Mouse (Mus musculus) hindbrain, postnatal 0 days (tissue): ENCODE data around the gene Prtn3. TPM values are rescaled to one million over a fixed set of nuclear protein-coding genes. Genes with fewer than 3 reads are reported as not detected.

Source experiments
- ATAC-seq: fragments of 200-750 bp; cut with Nextera tagmentation; 2 replicates; pipeline ENCODE4 v1.8.0; 2017; ENCODE audit warnings: mild to moderate bottlenecking, moderate TSS enrichment, moderate library complexity
- DNase-seq: peaks from one replicate; pipeline ENCODE4 v3.0.0-alpha.2; 2015; ENCODE audit warnings: low spot score
- H3K27ac ChIP-seq: fragments of 300-500 bp; sonication (generic); 2 replicates; pipeline ENCODE4 v1.5.1; 2014; ENCODE audit warnings: mild to moderate bottlenecking
- H3K27me3 ChIP-seq: fragments of 300-500 bp; sonication (generic); 2 replicates; pipeline ENCODE4 v1.6.1; 2014; ENCODE audit warnings: low read length, mixed read lengths; ENCODE audit not compliant: insufficient read depth
- H3K36me3 ChIP-seq: fragments of 300-500 bp; sonication (generic); 2 replicates; pipeline ENCODE4 v1.6.1; 2014; ENCODE audit warnings: low read length, mixed read lengths; ENCODE audit not compliant: insufficient read depth
- H3K4me1 ChIP-seq: fragments of 300-500 bp; sonication (generic); 2 replicates; pipeline ENCODE4 v1.6.1; 2014; ENCODE audit warnings: antibody characterized with exemption, low read length, mixed read lengths; ENCODE audit not compliant: insufficient read depth
- H3K4me2 ChIP-seq: fragments of 300-500 bp; sonication (generic); 2 replicates; pipeline ENCODE4 v1.6.1; 2014; ENCODE audit warnings: low read depth, mild to moderate bottlenecking, low read length, moderate library complexity, mixed read lengths
- H3K4me3 ChIP-seq: fragments of 300-500 bp; sonication (generic); 2 replicates; pipeline ENCODE4 v1.5.1; 2014; ENCODE audit warnings: low read length
- H3K9ac ChIP-seq: fragments of 300-500 bp; sonication (generic); replicated peaks from 2 replicates; pipeline ENCODE4 v1.6.1; 2014; ENCODE audit warnings: mild to moderate bottlenecking, low read length, moderate library complexity, mixed read lengths
- H3K9me3 ChIP-seq: fragments of 300-500 bp; sonication (generic); 2 replicates; pipeline ENCODE4 v1.6.1; 2016; ENCODE audit warnings: low read length, mixed read lengths
- CTCF ChIP-seq: IDR thresholded peaks from 2 replicates; pipeline ENCODE4 v1.5.1; 2016; ENCODE audit warnings: antibody characterized with exemption, control low read depth, low read depth
- WGBS: fragments of 180-500 bp; shearing (Covaris S2); extraction: QIAGEN DNeasy Blood & Tissue Kit; methylation state at CpG from one replicate; pipeline ENCODE4 v1.1.7; 2014; 5-methylcytosine and 5-hydroxymethylcytosine counted together
- polyA plus RNA-seq: library from polyadenylated mRNA; unstranded; fragments of >200 nt; fragmentation: Nextera tagmentation; extraction: Ambion mirVana; gene quantifications from 2 replicates; pipeline ENCODE4 v1.2.1, GENCODE M21; 2015
- total RNA-seq: library from RNA; depleted of rRNA; stranded (reverse); fragments of >200 nt; gene quantifications from 2 replicates; pipeline ENCODE4 v1.2.3, GENCODE M21; 2014

Gene Prtn3
- total and polyA plus RNA-seq, 2 experiments from 2014 or later: 9.4 to 11.8 TPM

DNA sequence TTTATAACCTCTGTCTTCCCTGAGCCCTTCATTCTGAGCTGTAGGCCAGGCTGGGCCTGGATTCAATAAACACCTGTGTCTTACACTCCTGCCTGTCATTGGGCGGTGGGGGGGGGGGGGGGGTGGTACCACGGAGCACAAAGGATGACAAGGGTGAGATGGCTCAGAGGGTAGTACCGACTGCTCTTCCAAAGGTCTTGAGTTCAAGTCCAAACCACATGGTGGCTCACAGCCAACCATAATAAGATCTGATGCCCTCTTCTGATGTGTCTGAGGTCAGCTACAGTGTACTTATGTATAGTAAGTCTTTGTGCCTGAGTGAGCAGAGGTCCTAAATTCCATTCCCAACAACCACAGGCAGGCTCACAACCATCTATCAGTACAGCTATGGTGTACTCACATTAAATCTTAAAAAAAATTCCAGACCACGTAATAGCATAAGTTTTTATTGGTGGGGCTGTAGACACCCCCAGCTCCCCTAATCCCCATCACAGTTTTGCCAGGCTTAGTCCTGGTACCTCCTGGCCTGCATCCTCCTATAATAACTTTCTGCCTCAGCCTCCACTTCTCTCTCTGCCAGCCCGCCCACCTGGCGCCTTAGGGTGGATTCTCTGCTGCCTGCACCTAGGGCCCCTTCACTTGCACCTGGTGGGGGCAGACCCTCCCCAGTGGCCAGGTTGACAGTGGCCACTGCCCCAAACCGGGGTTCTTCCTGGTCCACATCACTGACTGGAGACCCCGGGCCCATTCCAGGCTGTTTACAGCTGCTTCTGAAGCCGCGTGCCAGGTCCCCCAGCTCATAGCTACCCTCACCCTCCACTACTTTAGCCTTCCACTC, 9.7 kb upstream of the Prtn3 start:
- H3K4me3 ChIP-seq: no peak overlapping the region
- peak overlapping the region; percentile 57; the same call in 1 of the 2 replicates for H3K27ac ChIP-seq
- H3K4me1 ChIP-seq: no peaks in the 10 kb centered on the region
- H3K9ac ChIP-seq: peak overlapping the region; percentile 18; the same call in 1 of the 2 replicates
- H3K4me2 ChIP-seq: no peak overlapping the region
- DNase-seq (no peak), ATAC-seq (0 out of 2 replicates have a peak, but pooled peaks have one; percentile 10)
- H3K9me3 ChIP-seq: no peaks in the 10 kb centered on the region
- peaks cover 60% of the 10 kb centered on the region for H3K36me3 ChIP-seq
- H3K27me3 ChIP-seq: no peaks in the 10 kb centered on the region
- no peak for TF ChIP-seq CTCF
- 48% methylated on average over 10 of the region's 10 CpGs for WGBS

DNA sequence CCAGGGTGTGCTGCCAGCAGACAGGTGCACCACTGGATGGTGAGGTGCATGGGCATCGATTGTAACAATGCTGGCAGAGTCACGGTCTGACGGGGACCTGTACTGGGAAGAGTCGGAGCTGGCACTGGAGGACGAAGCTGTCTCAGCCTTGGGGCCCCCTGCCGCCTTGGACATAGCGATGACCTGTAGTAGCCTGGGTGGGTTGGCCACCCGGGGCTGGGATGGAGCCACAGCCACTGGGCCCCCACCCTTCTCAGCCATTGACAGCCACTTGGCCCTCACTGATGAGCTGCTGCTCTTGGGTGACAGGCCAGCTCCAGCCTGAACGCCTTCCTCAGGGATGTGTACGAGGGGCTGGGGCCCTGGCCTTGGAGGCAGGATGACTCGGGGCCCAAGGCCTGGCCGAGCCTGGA, 9.1 kb upstream of the Prtn3 start:
- H3K4me3 ChIP-seq: no peak overlapping the region
- no peaks in the 10 kb centered on the region for H3K4me1 ChIP-seq
- H3K27ac ChIP-seq: peak overlapping the region; percentile 57
- WGBS: 53% methylated on average over 12 of the region's 12 CpGs
- H3K9ac ChIP-seq: peak overlapping the region; percentile 18; the same call in 1 of the 2 replicates
- DNase-seq (no peak), ATAC-seq (0 out of 2 replicates have a peak, but pooled peaks have one; percentile 4)
- no peaks in the 10 kb centered on the region for H3K9me3 ChIP-seq
- TF ChIP-seq CTCF: no peak
- H3K4me2 ChIP-seq: no peak overlapping the region
- H3K36me3 ChIP-seq: peaks cover 54% of the 10 kb centered on the region
- no peaks in the 10 kb centered on the region for H3K27me3 ChIP-seq

DNA sequence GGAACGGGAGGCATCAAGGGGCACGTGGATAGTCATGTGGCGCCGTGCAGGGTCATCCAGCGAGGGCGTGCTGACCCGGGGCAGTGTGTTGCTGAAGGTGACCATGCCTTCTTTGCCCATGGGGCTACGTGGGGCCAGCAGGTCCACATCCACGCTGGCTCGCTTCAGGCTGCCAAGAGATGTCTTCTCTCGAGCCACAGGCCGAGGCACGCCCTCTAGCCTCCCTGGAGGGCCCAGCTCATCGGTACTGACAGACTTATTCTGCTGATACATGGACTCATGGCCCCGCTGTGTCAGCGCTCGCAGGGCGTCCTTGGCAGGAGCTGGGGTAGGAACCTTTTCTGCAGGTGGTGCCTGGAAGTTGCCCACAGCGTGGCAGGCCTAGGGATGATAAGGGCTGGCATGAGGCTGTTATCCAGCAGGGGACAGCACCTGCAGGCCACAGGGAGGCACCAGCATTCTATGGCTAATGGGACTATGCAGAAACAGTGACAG, 8.4 kb upstream of the Prtn3 start:
- Histone ChIP-seq H3K36me3 (peaks cover 48% of the 10 kb centered on the region), H3K4me3 (no peak overlapping the region), H3K9me3 (no peaks in the 10 kb centered on the region), H3K27me3 (no peaks in the 10 kb centered on the region), H3K9ac (no peak overlapping the region), H3K4me1 (no peaks in the 10 kb centered on the region), H3K27ac (peak overlapping the region; percentile 57), H3K4me2 (no peak overlapping the region)
- no peak for ATAC-seq
- 63% methylated on average over 19 of the region's 19 CpGs for WGBS
- peak; percentile 59 for TF ChIP-seq CTCF
- no peak for DNase-seq

DNA sequence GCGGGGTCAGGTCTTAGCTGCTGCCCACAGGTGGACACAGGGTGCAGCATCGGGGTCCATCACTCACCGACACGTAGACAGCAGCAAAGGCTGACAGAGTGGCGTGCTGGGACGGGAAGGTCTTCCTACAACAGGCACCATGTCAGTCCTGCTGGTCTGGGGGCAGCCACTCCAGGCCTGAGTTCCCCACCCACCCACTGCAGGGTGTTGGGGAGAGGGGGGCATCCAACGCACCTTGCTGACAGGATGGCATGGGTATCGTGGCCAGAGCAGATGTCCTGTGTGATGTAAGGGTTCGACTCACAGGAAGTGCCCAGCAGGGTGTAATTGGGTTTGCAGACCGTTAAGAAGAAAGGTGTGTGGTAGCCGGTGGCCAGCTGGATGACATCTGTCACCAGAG, 7.7 kb upstream of the Prtn3 start:
- H3K27ac ChIP-seq: no peak overlapping the region
- H3K9me3 ChIP-seq: no peaks in the 10 kb centered on the region
- ATAC-seq (no peak), DNase-seq (no peak)
- 75% methylated on average over 11 of the region's 11 CpGs for WGBS
- H3K36me3 ChIP-seq: peaks cover 41% of the 10 kb centered on the region
- H3K9ac ChIP-seq: no peak overlapping the region
- no peak for TF ChIP-seq CTCF
- no peak overlapping the region for H3K4me3 ChIP-seq
- no peak overlapping the region for H3K4me2 ChIP-seq
- H3K4me1 ChIP-seq: no peaks in the 10 kb centered on the region
- no peaks in the 10 kb centered on the region for H3K27me3 ChIP-seq

DNA sequence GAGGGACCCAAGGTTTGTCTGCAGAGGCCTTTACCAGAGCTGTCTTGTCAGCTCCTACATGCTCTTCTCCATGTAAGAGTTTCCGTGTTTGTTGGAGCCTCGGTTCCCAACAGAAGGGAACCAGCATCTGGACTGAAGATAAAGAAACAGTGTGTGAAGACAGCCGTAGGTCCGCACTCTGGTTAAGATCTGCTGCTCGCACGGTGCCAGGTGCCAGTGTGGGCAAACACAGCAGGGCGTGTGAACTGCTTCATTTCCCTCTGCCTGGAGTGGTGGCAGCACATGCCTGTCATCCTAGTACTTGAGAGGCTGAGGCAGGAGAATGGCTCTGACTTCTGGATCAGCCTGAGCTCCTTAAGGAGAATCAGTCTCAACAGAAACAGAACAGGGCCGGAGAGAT, 2.4 kb upstream of the Prtn3 start:
- peak overlapping the region; percentile 85 for H3K4me2 ChIP-seq
- no peaks in the 10 kb centered on the region for H3K9me3 ChIP-seq
- no peak overlapping the region for H3K9ac ChIP-seq
- 0 out of 2 replicates have a peak, but pooled peaks cover 4% of the 10 kb centered on the region for H3K36me3 ChIP-seq
- no peak overlapping the region for H3K27ac ChIP-seq
- H3K27me3 ChIP-seq: no peaks in the 10 kb centered on the region
- 75% methylated on average over 8 of the region's 8 CpGs for WGBS
- H3K4me1 ChIP-seq: peaks cover 6% of the 10 kb centered on the region; the same call in 1 of the 2 replicates
- no peak for TF ChIP-seq CTCF
- no peak for ATAC-seq
- H3K4me3 ChIP-seq: no peak overlapping the region; the same call in 1 of the 2 replicates
- DNase-seq: no peak

DNA sequence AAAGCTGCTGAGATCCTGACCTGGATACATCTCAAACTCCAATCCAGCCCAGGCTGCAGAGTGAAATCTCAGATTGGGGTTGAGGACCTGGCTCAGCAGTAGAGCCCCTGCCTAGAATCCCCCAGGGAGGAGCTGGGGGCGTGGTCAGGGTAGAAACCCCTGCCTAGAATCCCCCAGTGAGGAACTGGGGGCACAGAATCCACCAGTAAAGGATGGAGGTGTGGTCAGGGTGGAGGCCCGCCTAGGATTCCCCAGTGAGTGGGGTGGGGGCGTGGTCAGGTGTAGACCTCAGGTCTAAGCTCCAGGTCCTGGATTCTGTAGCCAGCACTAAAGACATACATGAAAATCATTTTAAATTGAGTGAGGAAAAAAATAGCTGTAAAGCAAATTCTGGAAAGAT, 1.4 kb upstream of the Prtn3 start:
- no peaks in the 10 kb centered on the region for H3K27me3 ChIP-seq
- H3K4me1 ChIP-seq: peaks cover 6% of the 10 kb centered on the region; the same call in 1 of the 2 replicates
- no peak for DNase-seq
- H3K36me3 ChIP-seq: 0 out of 2 replicates have a peak, but pooled peaks cover 4% of the 10 kb centered on the region
- no peaks in the 10 kb centered on the region for H3K9me3 ChIP-seq
- no peak for ATAC-seq
- H3K4me3 ChIP-seq: peak overlapping the region; percentile 59
- H3K27ac ChIP-seq: peak overlapping the region; percentile 94
- TF ChIP-seq CTCF: no peak
- H3K9ac ChIP-seq: peak overlapping the region; percentile 87
- peak overlapping the region; percentile 85 for H3K4me2 ChIP-seq
- 37% methylated on average over 3 of the region's 3 CpGs for WGBS
